Mouse (Mus musculus): ENCODE results near the gene Sox30. TPM values are rescaled to one million over a fixed set of nuclear protein-coding genes. Genes with fewer than 3 reads are reported as not detected.

The Sox30 gene
- polyA plus RNA-seq, 1 experiment from 2014 or later: 0.17 TPM

GRCm38 (mm10) chr11:45946796-45947195 is 33.3 kb upstream of the Sox30 start:
- no peak overlapping the region for H3K4me3 ChIP-seq (replicated peaks; ENCODE audit: low read length)
- no peak overlapping the region for H3K27ac ChIP-seq (ENCODE audit: low read length)
- H3K36me3 ChIP-seq (ENCODE audit: control insufficient read depth, insufficient read depth, low read length): no peaks in the 10 kb centered on the region
- no peaks in the 10 kb centered on the region for H3K9me3 ChIP-seq (replicated peaks; ENCODE audit: control insufficient read depth, low read length)
- no peak for ATAC-seq (ENCODE audit: insufficient read depth, low FRiP score)
- no peaks in the 10 kb centered on the region for H3K27me3 ChIP-seq (ENCODE audit: control insufficient read depth, insufficient read depth, low read length)
- H3K9ac ChIP-seq (ENCODE audit: low read length): no peak overlapping the region
- no peak overlapping the region for H3K4me2 ChIP-seq (ENCODE audit: low read depth, low read length)
- H3K4me1 ChIP-seq (ENCODE audit: control insufficient read depth, insufficient read depth, low read length): peaks cover 10% of the 10 kb centered on the region; the same call in 1 of the 2 replicates
- WGBS: 74% methylated on average over 4 of the region's 4 CpGs

- no peak for ATAC-seq (ENCODE audit: insufficient read depth, low FRiP score)
- H3K36me3 ChIP-seq (ENCODE audit: control insufficient read depth, insufficient read depth, low read length): no peaks in the 10 kb centered on the region
- H3K4me2 ChIP-seq (ENCODE audit: low read depth, low read length): no peak overlapping the region
- no peaks in the 10 kb centered on the region for H3K9me3 ChIP-seq (replicated peaks; ENCODE audit: control insufficient read depth, low read length)
- H3K9ac ChIP-seq (ENCODE audit: low read length): no peak overlapping the region
- no peak overlapping the region for H3K27ac ChIP-seq (ENCODE audit: low read length)
- H3K4me1 ChIP-seq (ENCODE audit: control insufficient read depth, insufficient read depth, low read length): peaks cover 10% of the 10 kb centered on the region; the same call in 1 of the 2 replicates
- WGBS: 76% methylated on average over 2 of the region's 2 CpGs
- no peak overlapping the region for H3K4me3 ChIP-seq (replicated peaks; ENCODE audit: low read length)
- no peaks in the 10 kb centered on the region for H3K27me3 ChIP-seq (ENCODE audit: control insufficient read depth, insufficient read depth, low read length)
These were observed 32.6 kb upstream of the Sox30 start for GRCm38 (mm10) chr11:45947491-45947890.

- no peaks in the 10 kb centered on the region for H3K27me3 ChIP-seq (ENCODE audit: control insufficient read depth, insufficient read depth, low read length)
- no peak within 1 kb of the TSS for H3K27ac ChIP-seq (ENCODE audit: low read length)
- peak; percentile 98 for ATAC-seq (ENCODE audit: insufficient read depth, low FRiP score)
- under 1% methylated on average over 32 of the region's 32 CpGs for WGBS
- H3K4me3 ChIP-seq (replicated peaks; ENCODE audit: low read length): peak within 1 kb of the TSS; percentile 71
- no peaks in the 10 kb centered on the region for H3K9me3 ChIP-seq (replicated peaks; ENCODE audit: control insufficient read depth, low read length)
- H3K36me3 ChIP-seq (ENCODE audit: control insufficient read depth, insufficient read depth, low read length): no peaks in the 10 kb centered on the region
- H3K4me2 ChIP-seq (ENCODE audit: low read depth, low read length): peak within 1 kb of the TSS; percentile 62
- peak within 1 kb of the TSS; percentile 73 for H3K9ac ChIP-seq (ENCODE audit: low read length)
- no peaks in the 10 kb centered on the region for H3K4me1 ChIP-seq (ENCODE audit: control insufficient read depth, insufficient read depth, low read length)
These were observed 24.9 kb upstream of the Sox30 start, which contains the start of gene Thg1l for GRCm38 (mm10) chr11:45955127-45955627. Gene Thg1l (minus strand): TSS chr11:45955494.

DNA sequence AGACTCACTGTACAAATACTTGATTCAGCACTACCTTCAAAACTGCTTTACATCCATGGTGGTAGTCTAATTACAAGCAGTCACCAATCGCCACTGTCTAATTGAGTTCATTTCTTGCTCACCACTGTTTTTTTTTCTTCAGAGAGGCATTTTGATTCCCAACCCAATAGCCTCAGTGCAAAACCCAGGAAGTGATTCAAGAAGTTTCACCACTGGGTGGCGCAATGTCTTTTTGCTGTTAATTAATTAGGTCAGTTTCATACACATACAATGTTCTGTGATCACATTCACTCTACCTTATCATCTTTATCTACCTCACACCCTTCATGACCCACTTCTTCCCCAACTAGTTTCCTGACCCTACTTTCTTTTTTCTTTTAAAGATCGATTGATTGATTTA is 20.5 kb upstream of the Sox30 start:
- Histone ChIP-seq H3K4me3 (replicated peaks; ENCODE audit: low read length) (no peak overlapping the region), H3K4me1 (ENCODE audit: control insufficient read depth, insufficient read depth, low read length) (no peaks in the 10 kb centered on the region), H3K36me3 (ENCODE audit: control insufficient read depth, insufficient read depth, low read length) (no peaks in the 10 kb centered on the region), H3K9me3 (replicated peaks; ENCODE audit: control insufficient read depth, low read length) (no peaks in the 10 kb centered on the region), H3K9ac (ENCODE audit: low read length) (no peak overlapping the region), H3K27me3 (ENCODE audit: control insufficient read depth, insufficient read depth, low read length) (no peaks in the 10 kb centered on the region), H3K4me2 (ENCODE audit: low read depth, low read length) (no peak overlapping the region), H3K27ac (ENCODE audit: low read length) (no peak overlapping the region)
- no peak for ATAC-seq (ENCODE audit: insufficient read depth, low FRiP score)
- 73% methylated on average over 3 of the region's 3 CpGs for WGBS

- H3K27ac ChIP-seq (ENCODE audit: low read length): no peak overlapping the region
- H3K4me3 ChIP-seq (replicated peaks; ENCODE audit: low read length): no peak overlapping the region
- no peak for ATAC-seq (ENCODE audit: insufficient read depth, low FRiP score)
- 84% methylated on average over 5 of the region's 5 CpGs for WGBS
- no peaks in the 10 kb centered on the region for H3K9me3 ChIP-seq (replicated peaks; ENCODE audit: control insufficient read depth, low read length)
- no peaks in the 10 kb centered on the region for H3K36me3 ChIP-seq (ENCODE audit: control insufficient read depth, insufficient read depth, low read length)
- no peaks in the 10 kb centered on the region for H3K4me1 ChIP-seq (ENCODE audit: control insufficient read depth, insufficient read depth, low read length)
- H3K27me3 ChIP-seq (ENCODE audit: control insufficient read depth, insufficient read depth, low read length): no peaks in the 10 kb centered on the region
- H3K4me2 ChIP-seq (ENCODE audit: low read depth, low read length): no peak overlapping the region
- H3K9ac ChIP-seq (ENCODE audit: low read length): no peak overlapping the region
These were observed 20.1 kb upstream of the Sox30 start for GRCm38 (mm10) chr11:45960003-45960402.

GRCm38 (mm10) chr11:45966896-45967295 is 13.2 kb upstream of the Sox30 start:
- Histone ChIP-seq H3K36me3 (ENCODE audit: control insufficient read depth, insufficient read depth, low read length) (no peaks in the 10 kb centered on the region), H3K27me3 (ENCODE audit: control insufficient read depth, insufficient read depth, low read length) (no peaks in the 10 kb centered on the region), H3K4me3 (replicated peaks; ENCODE audit: low read length) (no peak overlapping the region), H3K9me3 (replicated peaks; ENCODE audit: control insufficient read depth, low read length) (no peaks in the 10 kb centered on the region), H3K27ac (ENCODE audit: low read length) (no peak overlapping the region), H3K9ac (ENCODE audit: low read length) (no peak overlapping the region), H3K4me2 (ENCODE audit: low read depth, low read length) (no peak overlapping the region), H3K4me1 (ENCODE audit: control insufficient read depth, insufficient read depth, low read length) (no peaks in the 10 kb centered on the region)
- no peak for ATAC-seq (ENCODE audit: insufficient read depth, low FRiP score)
- WGBS: 74% methylated on average over 4 of the region's 4 CpGs

DNA sequence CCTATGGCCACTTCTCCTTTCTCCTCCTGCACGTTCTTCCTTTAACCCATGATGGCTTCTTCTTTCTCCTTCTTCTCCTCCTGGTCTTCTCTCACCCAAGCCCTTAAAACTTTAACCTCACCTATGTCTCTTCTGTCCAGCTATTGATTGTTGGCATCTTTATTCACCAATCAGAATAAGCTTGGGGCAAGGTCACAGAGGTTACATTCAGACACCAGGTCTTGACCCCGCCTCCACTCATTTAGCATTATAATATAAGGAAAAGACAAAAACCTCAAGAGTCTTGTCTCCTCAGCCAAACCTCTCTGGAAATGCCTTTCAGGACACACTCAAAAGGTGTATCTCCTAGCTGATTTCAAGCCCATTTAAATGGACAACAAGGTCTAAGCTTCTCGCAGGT is 11.6 kb upstream of the Sox30 start:
- no peak overlapping the region for H3K27ac ChIP-seq (ENCODE audit: low read length)
- no peaks in the 10 kb centered on the region for H3K9me3 ChIP-seq (replicated peaks; ENCODE audit: control insufficient read depth, low read length)
- H3K36me3 ChIP-seq (ENCODE audit: control insufficient read depth, insufficient read depth, low read length): no peaks in the 10 kb centered on the region
- H3K27me3 ChIP-seq (ENCODE audit: control insufficient read depth, insufficient read depth, low read length): no peaks in the 10 kb centered on the region
- no peak overlapping the region for H3K4me2 ChIP-seq (ENCODE audit: low read depth, low read length)
- H3K4me3 ChIP-seq (replicated peaks; ENCODE audit: low read length): no peak overlapping the region
- WGBS: 88% methylated on average over 3 of the region's 3 CpGs
- no peak overlapping the region for H3K9ac ChIP-seq (ENCODE audit: low read length)
- no peaks in the 10 kb centered on the region for H3K4me1 ChIP-seq (ENCODE audit: control insufficient read depth, insufficient read depth, low read length)
- ATAC-seq (ENCODE audit: insufficient read depth, low FRiP score): no peak

DNA sequence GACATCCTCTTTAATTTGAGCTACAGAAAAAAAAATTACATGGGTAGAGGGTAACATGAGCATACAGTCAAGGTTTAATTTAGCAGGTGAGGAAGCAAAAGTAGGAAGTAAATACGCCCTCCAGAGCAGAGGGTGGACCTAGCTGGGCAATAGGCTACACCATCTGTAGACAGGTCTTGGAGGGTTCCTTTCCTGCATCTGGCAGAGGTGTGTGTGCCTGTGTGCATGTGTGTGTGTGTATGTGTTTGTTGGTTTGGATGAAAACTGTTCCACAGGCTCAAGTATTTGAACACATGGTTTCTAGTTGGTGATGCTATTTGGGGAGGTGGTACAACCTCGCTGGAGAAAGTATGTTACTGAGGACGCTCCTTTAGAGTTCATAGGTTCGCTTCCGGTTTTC is 6.5 kb upstream of the Sox30 start:
- 78% methylated on average over 5 of the region's 5 CpGs for whole genome bisulfite sequencing
- H3K9me3 ChIP-seq (replicated peaks; ENCODE audit: control insufficient read depth, low read length): no peaks in the 10 kb centered on the region
- H3K4me1 ChIP-seq (ENCODE audit: control insufficient read depth, insufficient read depth, low read length): no peaks in the 10 kb centered on the region

DNA sequence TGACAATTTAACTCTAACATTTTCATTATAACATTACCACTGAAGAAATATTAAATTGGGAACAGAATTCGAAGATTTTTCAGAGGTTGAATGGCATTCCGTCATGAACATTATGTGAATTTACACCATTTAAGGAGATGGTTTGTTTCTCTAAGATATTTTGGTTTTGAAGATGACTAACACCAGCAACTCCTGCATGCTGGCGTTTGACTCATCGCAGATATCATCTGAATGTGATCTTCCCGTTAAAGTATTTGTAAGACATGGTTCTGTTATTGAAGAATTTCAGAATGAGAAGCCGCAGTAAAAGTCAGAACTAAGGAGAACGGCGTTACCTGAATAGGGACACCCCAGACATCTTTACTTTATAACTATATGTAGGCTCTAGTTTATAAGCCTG is 5.6 kb upstream of the Sox30 start:
- no peak overlapping the region for H3K4me3 ChIP-seq (replicated peaks; ENCODE audit: low read length)
- H3K4me2 ChIP-seq (ENCODE audit: low read depth, low read length): no peak overlapping the region
- WGBS: 88% methylated on average over 8 of the region's 8 CpGs
- no peak overlapping the region for H3K27ac ChIP-seq (ENCODE audit: low read length)
- no peaks in the 10 kb centered on the region for H3K9me3 ChIP-seq (replicated peaks; ENCODE audit: control insufficient read depth, low read length)
- H3K4me1 ChIP-seq (ENCODE audit: control insufficient read depth, insufficient read depth, low read length): no peaks in the 10 kb centered on the region
- no peaks in the 10 kb centered on the region for H3K27me3 ChIP-seq (ENCODE audit: control insufficient read depth, insufficient read depth, low read length)
- H3K36me3 ChIP-seq (ENCODE audit: control insufficient read depth, insufficient read depth, low read length): no peaks in the 10 kb centered on the region
- no peak overlapping the region for H3K9ac ChIP-seq (ENCODE audit: low read length)
- no peak for ATAC-seq (ENCODE audit: insufficient read depth, low FRiP score)

More for the DNA sequence above, 6.5 kb upstream of the Sox30 start:
- Histone ChIP-seq H3K4me3 (replicated peaks; ENCODE audit: low read length) (no peak overlapping the region), H3K36me3 (ENCODE audit: control insufficient read depth, insufficient read depth, low read length) (no peaks in the 10 kb centered on the region), H3K27ac (ENCODE audit: low read length) (no peak overlapping the region), H3K9ac (ENCODE audit: low read length) (no peak overlapping the region), H3K27me3 (ENCODE audit: control insufficient read depth, insufficient read depth, low read length) (no peaks in the 10 kb centered on the region), H3K4me2 (ENCODE audit: low read depth, low read length) (no peak overlapping the region)
- no peak for ATAC-seq (ENCODE audit: insufficient read depth, low FRiP score)

DNA sequence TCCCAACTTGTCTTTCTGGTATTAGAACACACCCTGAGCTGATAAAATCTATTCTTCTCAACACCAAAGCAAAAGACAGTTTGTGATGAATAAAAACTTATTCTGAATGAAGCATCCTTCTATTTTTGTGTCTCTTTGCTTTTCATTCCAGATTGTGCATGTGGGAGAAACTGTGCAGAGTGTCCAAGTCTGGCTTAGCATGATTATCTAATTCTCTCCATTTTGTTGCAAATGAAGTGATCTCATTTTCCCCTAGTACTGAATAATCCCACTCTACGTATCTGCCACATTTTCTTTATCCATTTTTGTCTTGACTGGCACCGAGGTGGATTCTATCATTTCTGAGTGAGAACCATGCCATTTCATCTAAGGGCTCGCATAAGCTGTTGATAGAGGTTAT is 4.0 kb upstream of the Sox30 start:
- no peak overlapping the region for H3K9ac ChIP-seq (ENCODE audit: low read length)
- 81% methylated on average over 3 of the region's 3 CpGs for WGBS
- H3K4me2 ChIP-seq (ENCODE audit: low read depth, low read length): no peak overlapping the region
- H3K4me3 ChIP-seq (replicated peaks; ENCODE audit: low read length): no peak overlapping the region
- no peaks in the 10 kb centered on the region for H3K36me3 ChIP-seq (ENCODE audit: control insufficient read depth, insufficient read depth, low read length)
- no peak overlapping the region for H3K27ac ChIP-seq (ENCODE audit: low read length)
- no peaks in the 10 kb centered on the region for H3K4me1 ChIP-seq (ENCODE audit: control insufficient read depth, insufficient read depth, low read length)
- no peak for ATAC-seq (ENCODE audit: insufficient read depth, low FRiP score)
- H3K9me3 ChIP-seq (replicated peaks; ENCODE audit: control insufficient read depth, low read length): peaks cover 5% of the 10 kb centered on the region
- H3K27me3 ChIP-seq (ENCODE audit: control insufficient read depth, insufficient read depth, low read length): no peaks in the 10 kb centered on the region

Data from stomach, embryonic 16.5 days (tissue).